Mouse (Mus musculus) CH12.LX (cell line): Measurements from ENCODE around the gene BC017158.

Source experiments
- CHD1 ChIP-seq: IDR thresholded peaks from 2 replicates; pipeline ENCODE4 v1.6.1; 2012; ENCODE audit warnings: low read depth, low read length, improper control_type of control experiment, inconsistent platforms
- CTCF ChIP-seq, 2 experiments: IDR thresholded peaks in 1 of 2; conservative IDR thresholded peaks in 1 of 2; 2 replicates each; pipeline ENCODE4 v1.5.1; 2011 to 2012; ENCODE audit warnings: low read depth in 2 of 2, low read length in 2 of 2, improper control_type of control experiment in 1 of 2, inconsistent platforms in 1 of 2, mild to moderate bottlenecking in 1 of 2, moderate library complexity in 1 of 2
- GABPA ChIP-seq: IDR thresholded peaks from 2 replicates; pipeline ENCODE4 v1.6.1; 2012; ENCODE audit warnings: low read depth, low read length, improper control_type of control experiment, inconsistent platforms; ENCODE audit not compliant: insufficient replicate concordance
- JUND ChIP-seq: conservative IDR thresholded peaks from 2 replicates; pipeline ENCODE4 v1.6.1; 2011; ENCODE audit warnings: low read depth, low read length, improper control_type of control experiment
- NRF1 ChIP-seq: IDR thresholded peaks from 2 replicates; pipeline ENCODE4 v1.6.1; 2014; ENCODE audit warnings: low read depth, mild to moderate bottlenecking, inconsistent platforms, low read length, improper control_type of control experiment, moderate library complexity
- PAX5 ChIP-seq: IDR thresholded peaks from 2 replicates; pipeline ENCODE4 v1.6.1; 2012; ENCODE audit warnings: low read length, inconsistent platforms, mixed read lengths
- SIN3A ChIP-seq: IDR thresholded peaks from 2 replicates; pipeline ENCODE4 v1.6.1; 2012; ENCODE audit warnings: low read length, improper control_type of control experiment, inconsistent platforms
- UBTF ChIP-seq: IDR thresholded peaks from 2 replicates; pipeline ENCODE4 v1.6.1; 2012; ENCODE audit warnings: low read depth, mild to moderate bottlenecking, inconsistent platforms, low read length, improper control_type of control experiment, moderate library complexity
- ZKSCAN1 ChIP-seq: IDR thresholded peaks from 2 replicates; pipeline ENCODE4 v1.6.1; 2012; ENCODE audit warnings: low read depth, inconsistent platforms, low read length, improper control_type of control experiment, borderline replicate concordance
- ZMIZ1 ChIP-seq: IDR thresholded peaks from 2 replicates; pipeline ENCODE4 v1.6.1; 2012; ENCODE audit warnings: low read depth, mild to moderate bottlenecking, inconsistent platforms, low read length, improper control_type of control experiment

GRCm38 (mm10) chr7:128330981-128331380, 33.0 kb upstream of the BC017158 start:
- no peak for TF ChIP-seq ZMIZ1
- no peak for TF ChIP-seq GABPA
- TF ChIP-seq CTCF (conservative IDR thresholded peaks at IDR 0.05 in 1 of 2, IDR thresholded peaks at IDR 0.05 in 1 of 2; ENCODE audit: low read depth in 2 of 2, low read length in 2 of 2): no peak
- no peak for TF ChIP-seq ZKSCAN1
- TF ChIP-seq JUND: no peak
- no peak for TF ChIP-seq UBTF
- TF ChIP-seq NRF1: no peak
- no peak for TF ChIP-seq CHD1
- TF ChIP-seq PAX5: no peak
- TF ChIP-seq SIN3A: no peak
